Mouse (Mus musculus): Measurements from ENCODE around the gene Slc22a20. TPM values are rescaled to one million over a fixed set of nuclear protein-coding genes. Genes with fewer than 3 reads are reported as not detected.
A peak's percentile ranks its signal among the peaks of the same experiment; 100 is the strongest.

Gene Slc22a20
- polyA plus RNA-seq, 1 experiment from 2014 or later, result not detected

GRCm38 (mm10) chr19:6016532-6016931, 30.6 kb upstream of the Slc22a20 start:
- Histone ChIP-seq H3K36me3 (ENCODE audit: control insufficient read depth, insufficient read depth, low read length) (no peaks in the 10 kb centered on the region), H3K27ac (ENCODE audit: low read depth) (no peak overlapping the region), H3K4me1 (replicated peaks; ENCODE audit: control insufficient read depth, insufficient read depth, low read length) (peaks cover 6% of the 10 kb centered on the region; the same call in 1 of the 2 replicates), H3K9me3 (ENCODE audit: control insufficient read depth, low read length) (no peaks in the 10 kb centered on the region), H3K4me3 (ENCODE audit: low read depth, low read length) (no peak overlapping the region), H3K9ac (ENCODE audit: low read length) (no peak overlapping the region), H3K4me2 (ENCODE audit: low read length) (no peak overlapping the region), H3K27me3 (replicated peaks; ENCODE audit: control insufficient read depth, insufficient read depth, low read length) (peaks cover 9% of the 10 kb centered on the region; the same call in 1 of the 2 replicates)
- DNase-seq (ENCODE audit: low spot score) (no peak), ATAC-seq (replicated peaks; ENCODE audit: low FRiP score, low TSS enrichment, low read depth) (no peak)
- WGBS, result 52% methylated on average over 7 of the region's 7 CpGs

- Histone ChIP-seq H3K9ac (ENCODE audit: low read length) (peak within 1 kb of the TSS; percentile 57), H3K9me3 (ENCODE audit: control insufficient read depth, low read length) (no peaks in the 10 kb centered on the region), H3K36me3 (ENCODE audit: control insufficient read depth, insufficient read depth, low read length) (no peaks in the 10 kb centered on the region), H3K27ac (ENCODE audit: low read depth) (peak within 1 kb of the TSS; percentile 29; the same call in 1 of the 2 replicates), H3K4me3 (ENCODE audit: low read depth, low read length) (peak within 1 kb of the TSS; percentile 54), H3K4me2 (ENCODE audit: low read length) (peak within 1 kb of the TSS; percentile 91), H3K27me3 (replicated peaks; ENCODE audit: control insufficient read depth, insufficient read depth, low read length) (peaks cover 9% of the 10 kb centered on the region; the same call in 1 of the 2 replicates), H3K4me1 (replicated peaks; ENCODE audit: control insufficient read depth, insufficient read depth, low read length) (peaks cover 6% of the 10 kb centered on the region; the same call in 1 of the 2 replicates)
- ATAC-seq (replicated peaks; ENCODE audit: low FRiP score, low TSS enrichment, low read depth), result peak; percentile 70
- DNase-seq (ENCODE audit: low spot score), result peak; percentile 88
- 3% methylated on average over 40 of the region's 40 CpGs for WGBS
Measured at GRCm38 (mm10) chr19:6015511-6016315, 29.8 kb upstream of the Slc22a20 start, which contains the start of gene Capn1. Gene Capn1, minus strand, starts transcription at chr19:6015897.

- no peaks in the 10 kb centered on the region for H3K9me3 ChIP-seq (ENCODE audit: control insufficient read depth, low read length)
- DNase-seq (ENCODE audit: low spot score) (peak; percentile 76), ATAC-seq (replicated peaks; ENCODE audit: low FRiP score, low TSS enrichment, low read depth) (peak; percentile 83)
- WGBS, result 2% methylated on average over 17 of the region's 18 CpGs
- H3K4me2 ChIP-seq (ENCODE audit: low read length), result peak overlapping the region; percentile 91
- peaks cover 9% of the 10 kb centered on the region; the same call in 1 of the 2 replicates for H3K27me3 ChIP-seq (replicated peaks; ENCODE audit: control insufficient read depth, insufficient read depth, low read length)
- H3K36me3 ChIP-seq (ENCODE audit: control insufficient read depth, insufficient read depth, low read length), result no peaks in the 10 kb centered on the region
- H3K27ac ChIP-seq (ENCODE audit: low read depth), result 0 out of 2 replicates have a peak overlapping the region, but pooled peaks have one; percentile 29
- H3K9ac ChIP-seq (ENCODE audit: low read length), result peak overlapping the region; percentile 57
- H3K4me3 ChIP-seq (ENCODE audit: low read depth, low read length), result peak overlapping the region; percentile 54
- peaks cover 6% of the 10 kb centered on the region; the same call in 1 of the 2 replicates for H3K4me1 ChIP-seq (replicated peaks; ENCODE audit: control insufficient read depth, insufficient read depth, low read length)
Measured at GRCm38 (mm10) chr19:6014991-6015510, 29.1 kb upstream of the Slc22a20 start.

GRCm38 (mm10) chr19:6013691-6014090, 27.7 kb upstream of the Slc22a20 start:
- peaks cover 6% of the 10 kb centered on the region; the same call in 1 of the 2 replicates for H3K4me1 ChIP-seq (replicated peaks; ENCODE audit: control insufficient read depth, insufficient read depth, low read length)
- ATAC-seq (replicated peaks; ENCODE audit: low FRiP score, low TSS enrichment, low read depth) (no peak), DNase-seq (ENCODE audit: low spot score) (no peak)
- H3K4me3 ChIP-seq (ENCODE audit: low read depth, low read length), result no peak overlapping the region
- no peaks in the 10 kb centered on the region for H3K9me3 ChIP-seq (ENCODE audit: control insufficient read depth, low read length)
- no peaks in the 10 kb centered on the region for H3K36me3 ChIP-seq (ENCODE audit: control insufficient read depth, insufficient read depth, low read length)
- WGBS, result 94% methylated on average over 10 of the region's 10 CpGs
- peaks cover 9% of the 10 kb centered on the region; the same call in 1 of the 2 replicates for H3K27me3 ChIP-seq (replicated peaks; ENCODE audit: control insufficient read depth, insufficient read depth, low read length)
- no peak overlapping the region for H3K9ac ChIP-seq (ENCODE audit: low read length)
- H3K27ac ChIP-seq (ENCODE audit: low read depth), result no peak overlapping the region
- no peak overlapping the region for H3K4me2 ChIP-seq (ENCODE audit: low read length)

GRCm38 (mm10) chr19:6009137-6009536, 23.2 kb upstream of the Slc22a20 start:
- DNase-seq (ENCODE audit: low spot score) (no peak), ATAC-seq (replicated peaks; ENCODE audit: low FRiP score, low TSS enrichment, low read depth) (no peak)
- Histone ChIP-seq H3K27ac (ENCODE audit: low read depth) (no peak overlapping the region), H3K36me3 (ENCODE audit: control insufficient read depth, insufficient read depth, low read length) (no peaks in the 10 kb centered on the region), H3K27me3 (replicated peaks; ENCODE audit: control insufficient read depth, insufficient read depth, low read length) (no peaks in the 10 kb centered on the region), H3K9ac (ENCODE audit: low read length) (no peak overlapping the region), H3K4me2 (ENCODE audit: low read length) (no peak overlapping the region), H3K9me3 (ENCODE audit: control insufficient read depth, low read length) (no peaks in the 10 kb centered on the region), H3K4me3 (ENCODE audit: low read depth, low read length) (no peak overlapping the region), H3K4me1 (replicated peaks; ENCODE audit: control insufficient read depth, insufficient read depth, low read length) (0 out of 2 replicates have a peak, but pooled peaks cover 3% of the 10 kb centered on the region)
- WGBS, result 77% methylated on average over 8 of the region's 8 CpGs

- WGBS, result 50% methylated on average over 13 of the region's 13 CpGs
- Histone ChIP-seq H3K4me1 (replicated peaks; ENCODE audit: control insufficient read depth, insufficient read depth, low read length) (0 out of 2 replicates have a peak, but pooled peaks cover 3% of the 10 kb centered on the region), H3K4me2 (ENCODE audit: low read length) (no peak overlapping the region), H3K36me3 (ENCODE audit: control insufficient read depth, insufficient read depth, low read length) (no peaks in the 10 kb centered on the region), H3K27ac (ENCODE audit: low read depth) (no peak overlapping the region), H3K27me3 (replicated peaks; ENCODE audit: control insufficient read depth, insufficient read depth, low read length) (no peaks in the 10 kb centered on the region), H3K9me3 (ENCODE audit: control insufficient read depth, low read length) (no peaks in the 10 kb centered on the region), H3K9ac (ENCODE audit: low read length) (no peak overlapping the region), H3K4me3 (ENCODE audit: low read depth, low read length) (no peak overlapping the region)
- ATAC-seq (replicated peaks; ENCODE audit: low FRiP score, low TSS enrichment, low read depth), result peak; percentile 71
- DNase-seq (ENCODE audit: low spot score), result no peak
Measured at GRCm38 (mm10) chr19:6007013-6007412, 21.1 kb upstream of the Slc22a20 start.

- Histone ChIP-seq H3K4me1 (replicated peaks; ENCODE audit: control insufficient read depth, insufficient read depth, low read length) (0 out of 2 replicates have a peak, but pooled peaks cover 3% of the 10 kb centered on the region), H3K9me3 (ENCODE audit: control insufficient read depth, low read length) (no peaks in the 10 kb centered on the region), H3K36me3 (ENCODE audit: control insufficient read depth, insufficient read depth, low read length) (no peaks in the 10 kb centered on the region), H3K27me3 (replicated peaks; ENCODE audit: control insufficient read depth, insufficient read depth, low read length) (no peaks in the 10 kb centered on the region), H3K4me3 (ENCODE audit: low read depth, low read length) (no peak overlapping the region), H3K4me2 (ENCODE audit: low read length) (no peak overlapping the region), H3K27ac (ENCODE audit: low read depth) (no peak overlapping the region), H3K9ac (ENCODE audit: low read length) (no peak overlapping the region)
- DNase-seq (ENCODE audit: low spot score), result no peak
- WGBS, result 64% methylated on average over 11 of the region's 11 CpGs
- no peak for ATAC-seq (replicated peaks; ENCODE audit: low FRiP score, low TSS enrichment, low read depth)
Measured at GRCm38 (mm10) chr19:6005541-6005940, 19.6 kb upstream of the Slc22a20 start.

GRCm38 (mm10) chr19:5999969-6000368, 14.0 kb upstream of the Slc22a20 start:
- ATAC-seq (replicated peaks; ENCODE audit: low FRiP score, low TSS enrichment, low read depth), result no peak
- WGBS, result 72% methylated on average over 5 of the region's 5 CpGs

More at GRCm38 (mm10) chr19:5999969-6000368, 14.0 kb upstream of the Slc22a20 start:
- no peak for DNase-seq (ENCODE audit: low spot score)
- Histone ChIP-seq H3K36me3 (ENCODE audit: control insufficient read depth, insufficient read depth, low read length) (no peaks in the 10 kb centered on the region), H3K9ac (ENCODE audit: low read length) (no peak overlapping the region), H3K4me3 (ENCODE audit: low read depth, low read length) (no peak overlapping the region), H3K4me2 (ENCODE audit: low read length) (no peak overlapping the region), H3K27ac (ENCODE audit: low read depth) (no peak overlapping the region), H3K9me3 (ENCODE audit: control insufficient read depth, low read length) (no peaks in the 10 kb centered on the region), H3K27me3 (replicated peaks; ENCODE audit: control insufficient read depth, insufficient read depth, low read length) (no peaks in the 10 kb centered on the region), H3K4me1 (replicated peaks; ENCODE audit: control insufficient read depth, insufficient read depth, low read length) (no peaks in the 10 kb centered on the region)

Measured in intestine, embryonic 14.5 days (tissue).